ENCODE assay signal across 9 mouse cellular contexts in the genomic region with DNA sequence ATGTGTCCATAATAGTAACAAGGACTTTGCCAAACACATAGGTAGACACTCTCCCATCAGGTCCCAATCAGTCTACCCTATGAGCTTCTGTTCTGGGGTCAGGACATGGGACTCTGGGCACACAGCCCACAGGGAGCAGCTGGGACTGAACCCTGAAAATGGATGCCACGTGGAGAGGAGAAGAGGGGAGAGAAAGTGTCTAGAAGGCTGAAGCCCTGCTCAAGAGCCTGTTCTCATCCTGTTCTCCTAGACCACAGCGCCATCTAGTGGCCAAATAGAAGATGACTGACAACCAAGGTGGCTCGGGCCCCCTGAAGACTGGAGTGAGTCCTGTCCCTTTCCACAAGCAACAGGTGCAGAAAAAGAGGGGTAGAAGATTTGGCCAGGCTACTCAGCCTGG.
DNase-seq lines count a peak whose midpoint lies in the region; ATAC-seq lines count a peak whose summit lies in the region.
"Had no signal": no experiment of that assay in that cellular context is flagged by ENCODE, and none has a peak within 500 bp of the region (broad histone marks: within the 10 kb centered on the region; RNA-seq: fewer than 3 reads in every experiment).

No protein-coding gene starts in this region.

- H3K27me3 ChIP-seq in forebrain, embryonic 12.5 days = 0 out of 2 replicates have a peak, but pooled peaks cover 3% of the 10 kb centered on the region
- 0 out of 2 replicates have a peak, but pooled peaks cover 6% of the 10 kb centered on the region for H3K27me3 ChIP-seq in hindbrain, embryonic 12.5 days

- no peak overlapping the region for H3K4me2 ChIP-seq in forebrain, embryonic 12.5 days
- no peak overlapping the region for H3K4me2 ChIP-seq in hindbrain, embryonic 12.5 days (replicated peaks)

- no peak overlapping the region for H3K9ac ChIP-seq in forebrain, embryonic 12.5 days
- H3K9ac ChIP-seq in hindbrain, embryonic 12.5 days = no peak overlapping the region

- no peak overlapping the region for H3K4me3 ChIP-seq in forebrain, embryonic 12.5 days (replicated peaks)
- no peak overlapping the region for H3K4me3 ChIP-seq in hindbrain, embryonic 12.5 days

- no peak overlapping the region for H3K27ac ChIP-seq in forebrain, embryonic 12.5 days
- H3K27ac ChIP-seq in hindbrain, embryonic 12.5 days = no peak overlapping the region
- H3K27ac ChIP-seq: macrophage had no signal

- WGBS in forebrain, embryonic 12.5 days = 8% methylated on average over 3 of the region's 3 CpGs
- 3% methylated on average over 3 of the region's 3 CpGs for WGBS in hindbrain, embryonic 12.5 days

- ATAC-seq in forebrain, embryonic 12.5 days (ENCODE audit: low FRiP score) = peak; percentile 55
- peak; percentile 43 for ATAC-seq in hindbrain, embryonic 12.5 days (ENCODE audit: low FRiP score)

- H3K36me3 ChIP-seq in forebrain, embryonic 12.5 days (replicated peaks) = no peaks in the 10 kb centered on the region
- H3K36me3 ChIP-seq in hindbrain, embryonic 12.5 days = no peaks in the 10 kb centered on the region

- H3K9me3 ChIP-seq in forebrain, embryonic 12.5 days = no peaks in the 10 kb centered on the region
- no peaks in the 10 kb centered on the region for H3K9me3 ChIP-seq in hindbrain, embryonic 12.5 days (replicated peaks)

- peaks cover 3% of the 10 kb centered on the region for H3K4me1 ChIP-seq in forebrain, embryonic 12.5 days
- peaks cover under 1% of the 10 kb centered on the region; the same call in 1 of the 2 replicates for H3K4me1 ChIP-seq in hindbrain, embryonic 12.5 days

- DNase-seq in Muller cell, postnatal 12 days (ENCODE audit: inconsistent ontology term) = peak; percentile 65
- peak; percentile 68 for DNase-seq in c-Kit-positive CD71-positive TER-119-positive erythroid progenitor cells, embryonic 14.5 days (ENCODE audit: low spot score)
- DNase-seq in layer of hippocampus, adult 9-11 months = peak; percentile 19
- DNase-seq in lung, postnatal 25 days (ENCODE audit: low spot score) = peak; percentile 33
- peak; percentile 67 to 84 for DNase-seq in right cerebral cortex, adult 2 months (ENCODE audit: low spot score in 2 of 2)
- DNase-seq in urinary bladder, postnatal 36 days (ENCODE audit: low spot score in 2 of 2) = peak; percentile 33 to 43

Comparison
In these comparisons a context has a peak if more than half of its experiments do, and no peak if none do; other contexts are left out.
1. DNase-seq: peak in every context shown above with its lines; median percentile 76 in right cerebral cortex, adult 2 months; 68 in c-Kit-positive CD71-positive TER-119-positive erythroid progenitor cells, embryonic 14.5 days; 65 in Muller cell, postnatal 12 days; 38 in urinary bladder, postnatal 36 days; 33 in lung, postnatal 25 days; 19 in layer of hippocampus, adult 9-11 months.